Mouse (Mus musculus) heart, embryonic 16.5 days (tissue): ENCODE results near the gene Vmn1r2. TPM values are rescaled to one million over a fixed set of nuclear protein-coding genes. Genes with fewer than 3 reads are reported as not detected.
"Not testable (repeated sequence)": the region's sequence is repeated elsewhere in the genome, so short reads cannot be mapped to it uniquely, and the experiment has no call there.

ENCODE experiments used
- ATAC-seq: fragments of 200-750 bp; cut with Nextera tagmentation; replicated peaks from 2 replicates; pipeline ENCODE4 v1.8.0; 2017; ENCODE audit warnings: moderate number of reproducible peaks; ENCODE audit not compliant: insufficient read depth, low FRiP score; ENCODE audit errors: extremely low read depth
- H3K27ac ChIP-seq: fragments of 300-500 bp; sonication (generic); 2 replicates; pipeline ENCODE4 v1.5.1; 2014; ENCODE audit warnings: mild to moderate bottlenecking, low read length, control low read depth, moderate library complexity
- H3K27me3 ChIP-seq: fragments of 300-500 bp; sonication (generic); 2 replicates; pipeline ENCODE4 v1.6.1; 2014; ENCODE audit warnings: low read length, mixed read lengths; ENCODE audit not compliant: control insufficient read depth, insufficient read depth
- H3K36me3 ChIP-seq: fragments of 300-500 bp; sonication (generic); 2 replicates; pipeline ENCODE4 v1.6.1; 2014; ENCODE audit not compliant: control insufficient read depth, insufficient read depth
- H3K4me1 ChIP-seq: fragments of 300-500 bp; sonication (generic); 2 replicates; pipeline ENCODE4 v1.6.1; 2014; ENCODE audit warnings: low read length, mixed read lengths; ENCODE audit not compliant: control insufficient read depth, insufficient read depth
- H3K4me2 ChIP-seq: fragments of 300-500 bp; sonication (generic); 2 replicates; pipeline ENCODE4 v1.6.1; 2014; ENCODE audit warnings: low read depth, mild to moderate bottlenecking, control low read depth, low read length
- H3K4me3 ChIP-seq: fragments of 300-500 bp; sonication (generic); 2 replicates; pipeline ENCODE4 v1.5.1; 2014; ENCODE audit warnings: mild to moderate bottlenecking, control low read depth, low read length
- H3K9ac ChIP-seq: fragments of 300-500 bp; sonication (generic); 2 replicates; pipeline ENCODE4 v1.6.1; 2014; ENCODE audit warnings: low read length, control low read depth
- H3K9me3 ChIP-seq: fragments of 300-500 bp; sonication (generic); replicated peaks from 2 replicates; pipeline ENCODE4 v1.6.1; 2016; ENCODE audit warnings: low read length; ENCODE audit not compliant: control insufficient read depth
- WGBS: fragments of 180-500 bp; shearing (Covaris S2); extraction: QIAGEN DNeasy Blood & Tissue Kit; methylation state at CpG from one replicate; pipeline ENCODE4 v1.1.7; 2014; 5-methylcytosine and 5-hydroxymethylcytosine counted together
- polyA plus RNA-seq: library from polyadenylated mRNA; unstranded; fragments of >200 nt; fragmentation: Nextera tagmentation; extraction: Ambion mirVana; gene quantifications from 2 replicates; pipeline ENCODE4 v1.2.1, GENCODE M21; 2015

Vmn1r2 gene
- polyA plus RNA-seq, 1 experiment from 2014 or later = not detected

DNA sequence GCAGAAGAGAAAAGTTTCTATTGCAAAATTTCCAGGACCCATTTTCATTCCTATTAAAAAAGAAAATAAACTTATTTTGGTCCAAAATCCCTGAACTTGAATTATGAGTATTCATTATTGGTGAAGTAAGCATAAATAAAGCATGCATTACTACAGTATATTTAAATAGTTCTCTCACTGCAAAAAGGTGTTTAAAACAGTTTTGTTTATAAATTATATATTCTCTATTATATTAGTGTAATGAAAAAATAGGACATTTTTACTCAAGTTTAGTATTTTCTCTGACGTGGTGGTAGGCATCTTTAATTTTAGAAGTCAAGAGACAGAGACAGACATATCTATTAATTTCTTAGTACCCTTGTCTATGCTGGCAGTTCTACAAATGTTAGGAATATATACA, 18.1 kb downstream of the Vmn1r2 start, which contains the start of gene Vmn1r3:
Vmn1r3 (minus strand) TSS at position 101 of the 400 bp plus-strand sequence.
- H3K27ac ChIP-seq, H3K4me1 ChIP-seq, H3K4me3 ChIP-seq, H3K36me3 ChIP-seq, ATAC-seq, H3K9ac ChIP-seq, H3K9me3 ChIP-seq, H3K27me3 ChIP-seq, H3K4me2 ChIP-seq: not testable (repeated sequence)
- WGBS = 74% methylated on average over 1 of the region's 1 CpGs

- H3K4me1 ChIP-seq, H3K9me3 ChIP-seq, H3K36me3 ChIP-seq, H3K27me3 ChIP-seq, H3K4me3 ChIP-seq, H3K9ac ChIP-seq, ATAC-seq, H3K4me2 ChIP-seq, H3K27ac ChIP-seq: not testable (repeated sequence)
- 43% methylated on average over 1 of the region's 1 CpGs for WGBS
These were observed 42.6 kb downstream of the Vmn1r2 start for GRCm38 (mm10) chr4:3209643-3210217.

DNA sequence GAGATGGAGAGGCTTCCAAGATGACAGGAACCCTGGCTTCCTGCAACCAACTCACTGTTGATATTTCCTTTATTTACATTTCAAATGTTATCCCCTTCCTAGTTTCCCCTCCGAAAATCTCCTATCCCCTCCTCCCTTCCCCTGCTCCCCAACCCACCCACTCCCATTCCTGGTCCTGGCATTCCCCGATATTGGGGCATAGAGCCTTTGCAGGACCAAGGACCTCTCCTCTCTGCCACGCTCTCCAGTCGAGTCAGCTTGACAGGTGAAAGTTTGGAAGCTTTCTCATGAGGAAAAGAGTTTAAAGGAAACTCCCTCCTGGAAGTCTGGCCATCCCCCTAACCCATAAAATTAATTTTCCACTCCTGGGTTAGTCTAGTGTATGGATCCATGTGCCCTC, 46.2 kb downstream of the Vmn1r2 start:
- not testable (repeated sequence) for H3K9ac ChIP-seq, H3K9me3 ChIP-seq, H3K36me3 ChIP-seq, H3K4me3 ChIP-seq, H3K27ac ChIP-seq, H3K4me1 ChIP-seq, H3K27me3 ChIP-seq, ATAC-seq, H3K4me2 ChIP-seq
- WGBS = 65% methylated on average over 3 of the region's 4 CpGs

- H3K27ac ChIP-seq, ATAC-seq, H3K36me3 ChIP-seq, H3K9me3 ChIP-seq, H3K4me3 ChIP-seq, H3K4me2 ChIP-seq, H3K4me1 ChIP-seq, H3K27me3 ChIP-seq, H3K9ac ChIP-seq: not testable (repeated sequence)
- 47% methylated on average over 2 of the region's 2 CpGs for WGBS
These were observed 49.3 kb downstream of the Vmn1r2 start for GRCm38 (mm10) chr4:3216382-3216781.

Other genes starting within 250 kb of the Vmn1r2 start
- not detected in 2 replicates for gene Vmn1r3, start 18.0 kb downstream of the Vmn1r2 start, polyA plus RNA-seq